Mouse (Mus musculus): ENCODE results near the gene Prnd.

DNA sequence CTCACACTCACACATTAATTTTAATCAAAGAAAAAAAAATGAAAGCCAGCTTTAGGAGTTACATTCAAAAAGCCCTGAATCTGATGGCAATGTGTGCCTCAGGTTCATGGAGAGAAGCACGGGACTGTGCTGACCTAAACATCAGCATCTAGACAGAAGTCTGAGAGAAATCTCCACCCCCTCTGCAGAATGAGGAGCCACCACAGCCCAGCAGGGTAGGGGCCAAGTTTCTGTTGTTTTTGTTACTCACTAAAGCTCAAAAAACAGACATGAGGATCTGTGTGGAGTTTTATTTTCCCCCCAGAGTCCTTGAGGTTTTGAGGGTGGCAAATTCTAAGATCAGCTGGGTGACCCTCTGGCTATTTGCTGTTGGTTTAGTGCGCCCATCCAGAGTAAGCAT lies 37.9 kb downstream of the Prnd start:
- no peak for TF ChIP-seq CTCF (IDR thresholded peaks at IDR 0.05; ENCODE audit: low read depth, low read length)
- TF ChIP-seq POLR2A (IDR thresholded peaks at IDR 0.05; ENCODE audit: borderline replicate concordance, low read depth, low read length), result no peak

Data from bone marrow macrophage, adult 2 months (primary cell).